Mouse (Mus musculus) erythroblast, adult 5-6 weeks (primary cell): ENCODE measurements around the gene Mmab. TPM values are rescaled to one million over a fixed set of nuclear protein-coding genes. Genes with fewer than 3 reads are reported as not detected.

ENCODE experiments used
- ATAC-seq: replicated peaks from 2 replicates; pipeline ENCODE4 v1.8.0; 2016; ENCODE audit warnings: moderate number of reproducible peaks, mild to moderate bottlenecking, moderate TSS enrichment, inconsistent platforms; ENCODE audit not compliant: poor library complexity, low FRiP score, severe bottlenecking
- total RNA-seq, 2 experiments: library from RNA; stranded (forward) in 1 of 2; stranded (reverse) in 1 of 2; fragments of 150-400 nt in 1 of 2; fragments of 200-764, 138-1000 nt in 1 of 2; gene quantifications; 2 replicates each; pipeline versions ENCODE4 v1.2.3 to v1.2.4; 2015 to 2017; ENCODE audit warnings: low replicate concordance in 2 of 2

The Mmab gene
- 0.38 and 1.0 TPM in 2 replicates for total RNA-seq (2015; ENCODE audit: low replicate concordance)
- total RNA-seq (2017; ENCODE audit: low replicate concordance) = 0.26 and 1.4 TPM in 2 replicates

GRCm38 (mm10) chr5:114443566-114444367, at the start of gene Mmab, which contains the start of gene Mvk:
Gene Mmab, minus strand, starts transcription at chr5:114444060.
Gene Mvk, plus strand, starts transcription at chr5:114444269.
- peak; percentile 98 for ATAC-seq

- no peak for ATAC-seq
These were observed 46.4 kb upstream of the Mmab start for GRCm38 (mm10) chr5:114490241-114490640.

- ATAC-seq = no peak
These were observed 45.7 kb upstream of the Mmab start for GRCm38 (mm10) chr5:114489570-114489969.

GRCm38 (mm10) chr5:114485685-114486084, 41.8 kb upstream of the Mmab start:
- ATAC-seq = no peak

- no peak for ATAC-seq
These were observed 38.7 kb upstream of the Mmab start for GRCm38 (mm10) chr5:114482587-114483011.

- no peak for ATAC-seq
These were observed 34.4 kb upstream of the Mmab start for GRCm38 (mm10) chr5:114478267-114478666.

- ATAC-seq = no peak
These were observed 31.1 kb upstream of the Mmab start for GRCm38 (mm10) chr5:114474741-114475491.

GRCm38 (mm10) chr5:114470359-114470758, 26.5 kb upstream of the Mmab start:
- no peak for ATAC-seq

- ATAC-seq = no peak
These were observed 24.1 kb upstream of the Mmab start for GRCm38 (mm10) chr5:114468007-114468406.

GRCm38 (mm10) chr5:114467430-114467829, 23.6 kb upstream of the Mmab start:
- ATAC-seq = no peak

GRCm38 (mm10) chr5:114467019-114467418, 23.2 kb upstream of the Mmab start:
- no peak for ATAC-seq

GRCm38 (mm10) chr5:114465641-114466040, 21.8 kb upstream of the Mmab start:
- no peak for ATAC-seq

GRCm38 (mm10) chr5:114464561-114464960, 20.7 kb upstream of the Mmab start:
- no peak for ATAC-seq

GRCm38 (mm10) chr5:114462067-114463040, 18.5 kb upstream of the Mmab start:
- ATAC-seq = no peak

GRCm38 (mm10) chr5:114461238-114461637, 17.4 kb upstream of the Mmab start:
- ATAC-seq = peak; percentile 62

- no peak for ATAC-seq
These were observed 13.2 kb upstream of the Mmab start for GRCm38 (mm10) chr5:114456995-114457605.

- ATAC-seq = no peak
These were observed 12.4 kb upstream of the Mmab start for GRCm38 (mm10) chr5:114456287-114456686.

- ATAC-seq = no peak
These were observed 5.2 kb upstream of the Mmab start for GRCm38 (mm10) chr5:114449011-114449410.

- ATAC-seq = no peak
These were observed 470 bp upstream of the Mmab start for GRCm38 (mm10) chr5:114444368-114444692.
